In genomic region chr15:93397826-93398698, GRCm38 (mm10) we compare ENCODE assay signal across 8 mouse cellular contexts. TPM values are rescaled to one million over a fixed set of nuclear protein-coding genes. Genes with fewer than 3 reads are reported as not detected.
DNase-seq lines count a peak whose midpoint lies in the region; ATAC-seq and TF ChIP-seq lines count a peak whose summit lies in the region.

TSS of gene Zcrb1 (minus strand) at chr15:93398334.
TSS of gene Pphln1 (plus strand) at chr15:93398350.

- DNase-seq in brain, embryonic 14.5 days (ENCODE audit: low read depth), result peak; percentile 96
- DNase-seq in kidney, postnatal 10 days, result peak; percentile 91
- peak; percentile 73 to 84 for DNase-seq in natural killer cell, adult 2 months (ENCODE audit: low spot score in 2 of 2)

- ATAC-seq in heart, embryonic 13.5 days (ENCODE audit: extremely low read depth, insufficient number of reproducible peaks, low FRiP score, low TSS enrichment), result peak; percentile 83
- ATAC-seq in liver, embryonic 12.5 days, result peak; percentile 93
- peak; percentile 95 for ATAC-seq in stomach, embryonic 15.5 days (ENCODE audit: insufficient read depth, low FRiP score, low read depth)

- no peaks in the 10 kb centered on the region for H3K27me3 ChIP-seq in C2C12 (ENCODE audit: control insufficient read depth, insufficient read depth, insufficient read length)
- H3K27me3 ChIP-seq in erythroblast, embryonic 14.5 days (ENCODE audit: control insufficient read depth), result no peaks in the 10 kb centered on the region
- no peaks in the 10 kb centered on the region for H3K27me3 ChIP-seq in heart, embryonic 13.5 days (replicated peaks)
- H3K27me3 ChIP-seq in liver, embryonic 12.5 days (replicated peaks), result no peaks in the 10 kb centered on the region
- no peaks in the 10 kb centered on the region for H3K27me3 ChIP-seq in stomach, embryonic 15.5 days (replicated peaks)

- H3K79me3 ChIP-seq in C2C12 (ENCODE audit: low read depth), result peaks cover 80% of the 10 kb centered on the region

- H3K4me2 ChIP-seq in heart, embryonic 13.5 days, result peak within 1 kb of the TSS; percentile 80
- H3K4me2 ChIP-seq in liver, embryonic 12.5 days, result peak within 1 kb of the TSS; percentile 86
- H3K4me2 ChIP-seq in stomach, embryonic 15.5 days, result peak within 1 kb of the TSS; percentile 73

- H3ac ChIP-seq in C2C12 (ENCODE audit: control insufficient read depth, insufficient read length, low read depth), result peak within 1 kb of the TSS; percentile 91

- peak; percentile 95 for TF ChIP-seq POLR2A in brain, embryonic 14.5 days (IDR thresholded peaks at IDR 0.05; ENCODE audit: borderline replicate concordance, extremely low read depth, insufficient read depth, insufficient read length, poor library complexity, severe bottlenecking)

- peak within 1 kb of the TSS; percentile 97 for H3K4me3 ChIP-seq in C2C12 (ENCODE audit: insufficient read depth, poor library complexity, severe bottlenecking)
- H3K4me3 ChIP-seq in erythroblast, embryonic 14.5 days (replicated peaks), result peak within 1 kb of the TSS; percentile 77
- peak within 1 kb of the TSS; percentile 97 for H3K4me3 ChIP-seq in heart, embryonic 13.5 days
- H3K4me3 ChIP-seq in liver, embryonic 12.5 days, result peak within 1 kb of the TSS; percentile 98
- peak within 1 kb of the TSS; percentile 97 for H3K4me3 ChIP-seq in stomach, embryonic 15.5 days (replicated peaks)

- H3K36me3 ChIP-seq in C2C12 (ENCODE audit: control insufficient read depth, insufficient read depth), result peaks cover 53% of the 10 kb centered on the region
- H3K36me3 ChIP-seq in erythroblast, embryonic 14.5 days (ENCODE audit: control insufficient read depth), result peaks cover 47% of the 10 kb centered on the region
- H3K36me3 ChIP-seq in heart, embryonic 13.5 days, result peaks cover 27% of the 10 kb centered on the region
- H3K36me3 ChIP-seq in liver, embryonic 12.5 days, result peaks cover 32% of the 10 kb centered on the region
- peaks cover 8% of the 10 kb centered on the region for H3K36me3 ChIP-seq in stomach, embryonic 15.5 days

- TF ChIP-seq CTCF in C2C12 (IDR thresholded peaks at IDR 0.05; ENCODE audit: control insufficient read depth, insufficient read depth, insufficient read length), result no peak
- no peak for TF ChIP-seq CTCF in brain, embryonic 14.5 days (IDR thresholded peaks at IDR 0.05; ENCODE audit: borderline replicate concordance, extremely low read depth, insufficient read depth, insufficient read length)

- WGBS in heart, embryonic 13.5 days, result under 1% methylated on average over 98 of the region's 100 CpGs
- under 1% methylated on average over 100 of the region's 100 CpGs for WGBS in liver, embryonic 12.5 days (ENCODE audit: insufficient replicate concordance)
- under 1% methylated on average over 100 of the region's 100 CpGs for WGBS in stomach, embryonic 15.5 days

- peaks cover 100% of the 10 kb centered on the region for H3K79me2 ChIP-seq in C2C12 (ENCODE audit: control insufficient read depth, insufficient read depth)

- H3K27ac ChIP-seq in heart, embryonic 13.5 days (replicated peaks), result peak within 1 kb of the TSS; percentile 86
- peak within 1 kb of the TSS; percentile 94 for H3K27ac ChIP-seq in liver, embryonic 12.5 days
- H3K27ac ChIP-seq in stomach, embryonic 15.5 days, result peak within 1 kb of the TSS; percentile 91

- peaks cover 55% of the 10 kb centered on the region for H3K4me1 ChIP-seq in erythroblast, embryonic 14.5 days (ENCODE audit: control insufficient read depth)
- peaks cover 37% of the 10 kb centered on the region for H3K4me1 ChIP-seq in heart, embryonic 13.5 days
- peaks cover 55% of the 10 kb centered on the region for H3K4me1 ChIP-seq in liver, embryonic 12.5 days
- peaks cover 14% of the 10 kb centered on the region for H3K4me1 ChIP-seq in stomach, embryonic 15.5 days

- H3K9ac ChIP-seq in heart, embryonic 13.5 days, result peak within 1 kb of the TSS; percentile 97
- H3K9ac ChIP-seq in liver, embryonic 12.5 days, result peak within 1 kb of the TSS; percentile 96
- peak within 1 kb of the TSS; percentile 95 for H3K9ac ChIP-seq in stomach, embryonic 15.5 days

- H3K9me3 ChIP-seq in erythroblast, embryonic 14.5 days (ENCODE audit: control insufficient read depth, low read length), result no peaks in the 10 kb centered on the region
- no peaks in the 10 kb centered on the region for H3K9me3 ChIP-seq in heart, embryonic 13.5 days
- no peaks in the 10 kb centered on the region for H3K9me3 ChIP-seq in liver, embryonic 12.5 days (replicated peaks)
- H3K9me3 ChIP-seq in stomach, embryonic 15.5 days, result no peaks in the 10 kb centered on the region

TF ChIP-seq in C2C12, 6 proteins besides CTCF, POLR2A, EP300 and RAD21:
- TF ChIP-seq USF1 (IDR thresholded peaks at IDR 0.05; ENCODE audit: low read depth) (no peak), MAX (IDR thresholded peaks at IDR 0.05) (peak; percentile 53)

RNA-seq across cellular contexts. Expression of gene Zcrb1, which starts in this region (rescaled TPM):
- polyA plus RNA-seq in C2C12 (2012; fragmentation: generic; extraction: Trizol), result 95.4 TPM
- 101 and 118 TPM in 2 replicates for polyA plus RNA-seq in brain, embryonic 14.5 days (2012; rRNA removed)
- polyA plus RNA-seq in erythroblast, embryonic 14.5 days (2012), result 22.4 and 25.7 TPM in 2 replicates
- 112 and 117 TPM in 2 replicates for polyA plus RNA-seq in heart, embryonic 13.5 days (2015; fragmentation: Nextera tagmentation; extraction: Ambion mirVana)
- 103 and 105 TPM in 2 replicates for polyA plus RNA-seq in liver, embryonic 12.5 days (2016; fragmentation: Nextera tagmentation; extraction: Ambion mirVana)
- 122 and 123 TPM in 2 replicates for polyA plus RNA-seq in stomach, embryonic 15.5 days (2015; fragmentation: Nextera tagmentation; extraction: Ambion mirVana)

RNA-seq across cellular contexts. Expression of gene Pphln1, which starts in this region (rescaled TPM):
- polyA plus RNA-seq in C2C12 (2012; fragmentation: generic; extraction: Trizol), result 28.2 TPM
- polyA plus RNA-seq in brain, embryonic 14.5 days (2012; rRNA removed), result 24.2 and 34.8 TPM in 2 replicates
- 0.20 and 0.42 TPM in 2 replicates for polyA plus RNA-seq in erythroblast, embryonic 14.5 days (2012)
- 38.9 and 39.1 TPM in 2 replicates for polyA plus RNA-seq in heart, embryonic 13.5 days (2015; fragmentation: Nextera tagmentation; extraction: Ambion mirVana)
- 36.5 and 38.1 TPM in 2 replicates for polyA plus RNA-seq in liver, embryonic 12.5 days (2016; fragmentation: Nextera tagmentation; extraction: Ambion mirVana)
- polyA plus RNA-seq in stomach, embryonic 15.5 days (2015; fragmentation: Nextera tagmentation; extraction: Ambion mirVana), result 41.4 and 41.9 TPM in 2 replicates

Comparison
In these comparisons a context has a peak if more than half of its experiments do, and no peak if none do; other contexts are left out.
1. Peak in every context shown above with its lines: DNase-seq, ATAC-seq, H3K4me3 ChIP-seq and H3K27ac ChIP-seq.
2. RNA of gene Pphln1 (polyA plus RNA-seq): 41.4 to 41.9 TPM in stomach, embryonic 15.5 days, 38.9 to 39.1 TPM in heart, embryonic 13.5 days, 36.5 to 38.1 TPM in liver, embryonic 12.5 days, 24.2 to 34.8 TPM in brain, embryonic 14.5 days and 28.2 TPM in C2C12 (single experiment); 0.20 to 0.42 TPM in erythroblast, embryonic 14.5 days; every median in the first group is over 10 times any median in the second.